Mouse (Mus musculus) urinary bladder, postnatal 10 days (tissue): ENCODE measurements around the gene Rrp15.

ENCODE experiments used
- DNase-seq: peaks from one replicate; pipeline ENCODE4 v3.0.0; 2022; ENCODE audit warnings: low spot score

Gene Rrp15

DNA sequence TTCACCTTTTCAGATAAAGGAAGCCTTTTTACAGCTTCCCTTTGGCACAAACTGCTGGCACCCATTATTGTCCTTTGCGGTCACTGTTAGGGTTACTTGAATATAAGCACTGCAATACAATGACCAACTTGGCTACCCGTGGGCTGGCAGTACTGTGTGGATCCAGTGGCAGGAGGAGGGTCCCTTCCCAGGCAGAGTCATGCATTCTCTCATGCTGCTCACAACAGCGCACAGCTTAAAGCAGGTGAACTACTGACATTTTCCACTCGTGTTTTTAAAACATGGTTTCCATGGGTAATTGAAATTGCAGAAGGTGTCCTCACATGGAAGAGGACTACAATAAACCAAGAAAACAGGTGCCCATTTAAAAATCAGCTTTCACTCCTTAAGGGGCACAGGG lies 34.9 kb downstream of the Rrp15 start:
- DNase-seq = no peak

GRCm38 (mm10) chr1:186712802-186713471 lies 36.2 kb downstream of the Rrp15 start:
- DNase-seq = no peak

DNA sequence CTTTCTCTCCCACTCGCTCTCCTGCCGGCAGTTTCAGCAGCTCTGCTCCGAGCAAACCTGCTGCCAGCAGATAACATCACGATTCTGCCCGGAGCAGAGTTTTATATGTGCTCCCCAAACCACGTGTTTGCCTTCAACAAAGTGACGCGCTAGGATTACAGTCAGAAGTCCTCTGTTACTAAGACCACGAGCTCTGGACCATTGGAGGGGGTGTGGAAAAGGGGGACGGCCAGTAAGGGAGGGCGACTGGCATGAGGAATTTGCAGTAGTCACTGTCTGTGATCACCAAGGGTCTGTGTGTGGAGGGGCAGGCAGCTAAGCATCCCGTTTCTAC lies 43.3 kb downstream of the Rrp15 start, which contains the start of gene Tgfb2:
Gene Tgfb2 (minus strand): TSS at position 75 of the 334 bp plus-strand sequence.
- no peak for DNase-seq

- no peak for DNase-seq
Measured at GRCm38 (mm10) chr1:186705203-186705914, 43.8 kb downstream of the Rrp15 start.

DNA sequence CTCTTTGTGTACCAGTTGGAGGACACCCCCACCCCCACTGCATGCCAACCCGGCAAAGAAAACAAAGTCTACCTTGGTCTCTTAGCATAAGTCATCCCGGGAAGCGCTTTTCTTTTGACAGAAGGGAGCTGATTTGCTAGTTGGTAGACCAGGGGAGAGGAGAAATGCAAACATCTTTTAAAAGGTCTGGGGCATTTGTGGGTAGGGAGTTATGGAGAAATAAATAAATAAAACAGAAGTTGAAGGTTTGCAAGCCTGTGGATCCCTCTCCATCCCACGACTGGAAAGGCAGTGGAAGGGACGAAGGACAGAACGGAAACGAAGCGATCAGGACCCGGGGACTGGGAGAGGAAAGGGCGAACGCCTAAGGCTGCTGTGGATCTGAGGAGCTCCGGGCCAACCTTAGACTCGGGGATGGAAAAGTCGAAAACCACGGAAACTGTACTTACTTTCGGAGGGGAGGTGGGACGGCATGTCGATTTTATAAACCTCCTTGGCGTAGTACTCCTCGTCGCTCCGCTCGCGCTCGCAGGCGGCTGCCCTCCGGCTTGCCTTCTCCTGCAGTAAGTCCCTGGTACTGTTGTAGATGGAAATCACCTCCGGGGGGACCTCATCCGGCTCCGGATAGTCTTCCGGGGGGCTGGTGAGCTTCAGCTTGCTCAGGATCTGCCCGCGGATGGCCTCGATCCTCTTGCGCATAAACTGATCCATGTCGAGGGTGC lies 45.0 kb downstream of the Rrp15 start:
- DNase-seq = no peak

- DNase-seq = no peak
Measured at GRCm38 (mm10) chr1:186703256-186703979, 45.7 kb downstream of the Rrp15 start.

DNA sequence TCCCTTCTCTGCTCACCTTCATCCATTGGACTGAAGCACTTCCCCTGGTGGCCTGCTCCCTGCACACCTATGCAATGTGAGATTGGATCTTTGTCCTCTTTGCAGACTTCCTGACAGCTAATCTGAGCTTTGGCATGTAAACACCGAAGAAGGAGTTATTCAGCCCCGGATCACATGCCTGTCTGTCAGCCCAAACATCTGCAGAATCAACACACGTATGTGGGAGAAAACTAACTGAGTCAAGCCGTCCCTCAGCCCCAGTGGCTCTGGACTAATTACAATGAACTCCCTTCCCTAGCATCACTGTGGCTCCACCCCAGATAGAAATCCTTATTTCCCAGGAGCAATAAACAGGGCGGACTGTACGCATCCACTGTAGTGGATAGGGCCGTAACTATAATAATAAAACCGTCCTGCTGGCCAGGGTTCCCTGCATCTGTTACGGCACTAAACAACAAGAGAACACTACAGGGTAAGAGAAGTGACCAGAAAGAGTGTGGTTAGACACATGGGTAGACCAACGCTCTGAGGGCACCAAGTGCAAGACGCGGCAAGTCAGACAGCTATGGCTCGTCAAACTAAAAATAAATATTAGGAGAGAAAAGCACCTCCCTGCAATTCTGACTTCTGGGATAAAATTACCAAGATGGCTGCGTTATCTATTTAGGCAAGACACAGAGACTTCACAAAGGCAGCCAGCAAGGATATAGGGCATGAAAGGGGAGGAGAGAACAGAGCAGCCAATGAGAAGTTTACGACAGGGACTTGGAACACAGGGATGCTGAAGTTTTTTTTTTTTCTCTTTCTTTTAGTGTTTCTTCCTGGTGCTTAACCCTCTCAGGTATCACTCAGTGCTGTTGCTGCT lies 46.5 kb downstream of the Rrp15 start:
- no peak for DNase-seq

- no peak for DNase-seq
Measured at GRCm38 (mm10) chr1:186701206-186701905, 47.8 kb downstream of the Rrp15 start.

GRCm38 (mm10) chr1:186700496-186700895 lies 48.7 kb downstream of the Rrp15 start:
- DNase-seq = no peak

- no peak for DNase-seq
Measured at GRCm38 (mm10) chr1:186698583-186699338, 50.4 kb downstream of the Rrp15 start.

- DNase-seq = no peak
Measured at GRCm38 (mm10) chr1:186696231-186696630, 52.9 kb downstream of the Rrp15 start.

DNA sequence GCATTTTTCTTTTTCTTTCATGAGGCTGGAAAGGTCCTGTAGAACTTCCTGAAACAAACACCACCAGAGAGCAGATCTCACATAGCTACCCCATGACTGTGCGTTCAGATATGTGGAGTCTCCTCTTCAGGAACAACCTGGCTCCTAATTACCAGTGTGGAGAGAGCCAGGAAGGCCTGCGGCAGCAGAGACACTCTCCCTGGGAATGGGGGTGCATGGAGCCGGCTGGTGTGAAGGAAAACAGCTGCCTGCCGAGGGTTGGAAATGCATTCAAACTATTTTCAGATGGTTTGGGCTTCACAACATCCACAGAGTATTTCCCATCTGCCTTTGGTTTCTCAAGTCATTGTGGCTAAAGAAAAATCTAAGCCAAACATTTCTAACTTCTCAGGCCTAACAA lies 53.8 kb downstream of the Rrp15 start:
- no peak for DNase-seq

GRCm38 (mm10) chr1:186692370-186692769 lies 56.8 kb downstream of the Rrp15 start:
- DNase-seq = no peak

DNA sequence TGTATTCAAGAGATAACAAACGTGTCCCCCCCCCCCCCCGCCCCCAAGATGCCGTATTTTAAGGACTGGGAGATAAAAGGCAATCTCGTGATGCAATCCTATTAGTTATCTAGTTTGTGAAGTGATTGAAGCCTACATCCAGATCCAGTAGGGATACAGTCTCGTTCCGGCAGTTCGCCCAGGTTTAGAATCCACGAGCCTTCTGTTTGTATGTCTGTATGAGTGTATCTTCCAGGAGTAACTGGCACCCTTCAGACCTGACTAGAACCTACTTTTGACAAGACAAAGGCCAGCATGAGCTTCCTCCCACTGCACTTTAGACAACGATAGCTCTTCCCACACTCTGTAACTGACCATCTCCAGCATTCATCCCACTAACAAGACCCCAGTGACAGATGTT lies 57.5 kb downstream of the Rrp15 start:
- DNase-seq = no peak

- no peak for DNase-seq
Measured at GRCm38 (mm10) chr1:186684041-186684440, 65.1 kb downstream of the Rrp15 start.

DNA sequence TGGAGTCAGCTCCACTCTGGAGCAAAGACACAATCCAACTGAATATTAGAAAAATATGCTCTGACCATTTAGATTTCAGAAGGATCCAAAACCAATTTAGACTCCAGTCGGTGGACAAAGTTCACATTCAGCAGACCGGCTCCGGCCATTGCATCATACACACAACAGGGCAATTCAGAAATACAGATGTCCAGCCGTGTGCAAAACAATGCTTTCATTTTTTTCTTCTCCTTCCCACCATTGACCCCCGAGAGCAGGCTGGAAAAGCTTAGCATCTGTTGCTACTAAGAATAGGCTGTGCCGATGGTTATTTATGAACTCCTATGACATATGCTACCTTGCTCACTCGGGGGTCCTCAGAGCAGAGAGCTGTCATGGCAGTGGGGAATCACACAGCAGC lies 66.6 kb downstream of the Rrp15 start:
- DNase-seq = no peak

DNA sequence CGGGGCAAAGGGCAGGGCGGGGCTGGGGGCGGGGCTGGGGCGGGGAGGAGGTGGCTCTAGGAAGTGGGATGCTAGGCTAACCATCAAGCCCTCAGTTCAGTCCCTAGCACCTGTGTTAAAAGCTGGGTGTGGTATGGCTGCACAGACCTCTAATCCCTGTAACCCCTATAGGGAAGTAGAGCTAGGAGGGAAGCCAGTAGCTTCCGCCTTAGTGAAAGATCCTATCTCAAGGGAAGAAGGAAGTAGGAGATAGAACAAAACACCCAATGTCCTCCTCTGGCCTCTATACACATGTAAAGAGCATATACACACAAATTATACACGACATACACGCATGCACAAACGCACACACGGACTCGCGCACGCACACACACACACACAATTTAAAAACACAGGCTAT lies 71.5 kb downstream of the Rrp15 start:
- no peak for DNase-seq

DNA sequence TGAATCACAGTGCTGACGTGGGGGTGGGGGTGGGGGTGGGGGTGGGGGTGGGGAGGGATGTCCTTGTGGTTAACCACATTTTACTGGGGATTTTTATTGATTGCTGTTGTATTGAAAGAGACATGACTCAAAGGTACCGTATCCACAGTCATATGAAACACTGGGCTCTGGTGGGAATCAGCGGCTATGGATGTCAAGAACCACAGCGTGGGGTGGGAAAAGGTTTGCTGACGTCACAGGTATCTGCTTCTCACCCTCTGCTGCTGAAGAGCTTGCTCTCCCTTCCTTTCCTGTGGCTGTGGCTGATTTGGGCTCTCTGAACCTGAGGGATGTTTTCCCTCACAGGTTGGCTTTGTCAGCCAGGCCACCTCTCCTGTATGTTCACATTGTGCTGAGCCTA lies 73.0 kb downstream of the Rrp15 start:
- no peak for DNase-seq

DNA sequence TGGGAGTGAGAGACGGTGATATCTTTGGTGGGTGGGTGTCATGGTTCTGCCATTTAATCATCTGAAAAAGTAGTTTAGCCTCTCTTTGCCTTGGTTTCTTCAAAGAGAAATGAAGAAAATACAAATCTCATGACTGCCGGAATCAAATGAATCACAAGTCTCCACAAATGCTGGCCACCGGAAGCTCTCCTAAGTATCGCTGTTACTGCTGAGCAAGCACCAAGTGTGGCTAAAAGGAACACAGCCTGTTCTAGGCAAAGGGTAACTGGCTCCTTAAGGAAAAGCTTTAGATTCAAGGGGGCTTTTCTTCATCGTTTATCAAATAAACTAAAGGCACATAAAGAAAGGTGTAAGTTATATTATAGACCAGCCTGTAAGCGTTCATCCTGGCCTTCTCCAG lies 73.9 kb downstream of the Rrp15 start:
- DNase-seq = no peak

DNA sequence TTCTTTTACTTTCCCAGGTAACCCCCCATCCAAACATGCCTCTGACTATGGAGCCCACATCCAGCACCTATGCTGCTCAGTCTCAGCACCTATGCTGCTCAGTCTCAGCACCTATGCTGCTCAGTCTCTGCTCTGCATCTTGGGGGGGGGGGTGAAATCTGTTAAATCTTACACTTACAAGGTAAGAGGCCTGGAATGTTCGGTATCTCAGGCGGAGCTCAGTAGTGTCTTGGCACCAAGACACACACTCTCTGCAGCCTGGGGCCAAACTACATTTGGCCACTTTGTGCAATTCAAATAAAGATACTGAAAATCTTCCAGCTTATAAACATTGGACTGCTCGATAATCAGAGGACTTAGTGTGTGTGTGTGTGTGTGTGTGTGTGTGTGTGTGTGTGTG lies 74.5 kb downstream of the Rrp15 start:
- no peak for DNase-seq
